In the genomic region with DNA sequence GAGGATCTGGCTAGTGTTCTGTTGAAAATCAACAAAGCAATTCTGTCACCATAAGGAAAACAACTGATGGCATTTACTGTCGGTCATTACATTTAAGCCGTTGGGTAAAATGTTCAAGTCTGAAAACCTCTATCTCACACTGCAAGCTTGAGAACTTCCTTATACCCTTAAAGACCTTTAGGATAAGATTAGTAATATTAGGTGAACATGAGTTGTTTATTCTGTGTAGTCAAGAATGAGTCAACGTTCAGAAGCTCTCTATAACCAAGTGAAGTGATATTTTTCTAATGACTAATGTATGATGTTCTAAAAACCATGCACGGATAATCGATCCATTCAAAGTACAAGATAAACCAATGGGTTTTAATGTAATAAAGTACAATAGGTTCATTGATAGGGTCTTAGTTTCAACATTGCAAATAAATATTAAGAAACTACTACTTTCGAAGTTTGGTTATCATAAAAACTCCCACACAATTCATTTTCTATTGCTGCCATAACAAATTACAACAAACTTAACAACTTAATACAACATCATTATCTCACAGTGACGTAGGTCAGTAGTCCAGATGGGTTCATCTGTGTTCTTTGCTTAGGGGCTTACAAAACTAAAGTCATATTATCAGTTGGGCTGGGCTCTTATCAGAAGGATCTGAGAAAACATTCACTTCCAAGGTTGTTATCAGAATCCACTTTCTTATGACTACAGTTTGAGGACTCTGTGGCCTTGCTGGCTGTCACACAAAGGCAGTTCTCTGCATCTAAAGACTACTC, we compare ENCODE assay signal across 25 mouse cellular contexts. TPM values are rescaled to one million over a fixed set of nuclear protein-coding genes. Genes with fewer than 3 reads are reported as not detected.
DNase-seq lines count a peak whose midpoint lies in the region; ATAC-seq and TF ChIP-seq lines count a peak whose summit lies in the region.
"Had no signal": no experiment of that assay in that cellular context is flagged by ENCODE, and none has a peak within 500 bp of the region (broad histone marks: within the 10 kb centered on the region; RNA-seq: fewer than 3 reads in every experiment).

No protein-coding gene starts in this region.

- H3K79me2 ChIP-seq in MEL (ENCODE audit: control insufficient read depth, insufficient read depth, low read length, poor library complexity), result no peaks in the 10 kb centered on the region

- H3K27ac ChIP-seq in MEL (ENCODE audit: control insufficient read depth, low read depth, low read length), result peak overlapping the region; percentile 84
- H3K27ac ChIP-seq in intestine, embryonic 16.5 days (ENCODE audit: low read length), result no peak overlapping the region
- H3K27ac ChIP-seq in limb, embryonic 10.5 days, result no peak overlapping the region
- H3K27ac ChIP-seq: embryonic facial prominence, embryonic 13.5 days; embryonic facial prominence, embryonic 15.5 days; forebrain, embryonic 10.5 days; forebrain, embryonic 12.5 days had no signal

- 63% methylated on average over 7 of the region's 7 CpGs for WGBS in intestine, embryonic 16.5 days
- WGBS in limb, embryonic 10.5 days, result 83% methylated on average over 7 of the region's 7 CpGs

- TF ChIP-seq EP300 in MEL (IDR thresholded peaks at IDR 0.05; ENCODE audit: low read depth in 1 of 2, low read length in 2 of 2), result peak; percentile 73 to 84

- H3K27me3 ChIP-seq in MEL (ENCODE audit: control insufficient read depth in 1 of 2, insufficient read depth in 2 of 2, low read length in 2 of 2), result no peaks in the 10 kb centered on the region
- peaks cover 2% of the 10 kb centered on the region; the same call in 1 of the 2 replicates for H3K27me3 ChIP-seq in intestine, embryonic 16.5 days (replicated peaks; ENCODE audit: control insufficient read depth, insufficient read depth, low read length)
- H3K27me3 ChIP-seq in limb, embryonic 10.5 days (ENCODE audit: low read depth, poor library complexity, severe bottlenecking), result peaks cover 92% of the 10 kb centered on the region
- H3K27me3 ChIP-seq: embryonic facial prominence, embryonic 15.5 days had no signal

- no peaks in the 10 kb centered on the region for H3K9me3 ChIP-seq in MEL (replicated peaks; ENCODE audit: insufficient read depth, low read length)
- H3K9me3 ChIP-seq in intestine, embryonic 16.5 days (ENCODE audit: control insufficient read depth, low read length), result no peaks in the 10 kb centered on the region
- H3K9me3 ChIP-seq in limb, embryonic 10.5 days (replicated peaks), result no peaks in the 10 kb centered on the region
- H3K9me3 ChIP-seq: embryonic facial prominence, embryonic 13.5 days; embryonic facial prominence, embryonic 15.5 days; forebrain, embryonic 10.5 days; forebrain, embryonic 12.5 days had no signal

- peak; percentile 56; the same call in 1 of the 2 replicates for ATAC-seq in intestine, embryonic 16.5 days
- no peak for ATAC-seq in granulocyte monocyte progenitor cell, adult 5-6 weeks (replicated peaks; ENCODE audit: poor library complexity, severe bottlenecking)
- ATAC-seq: forebrain, embryonic 14.5 days; forebrain, embryonic 16.5 days had no signal

- no peak for TF ChIP-seq RAD21 in MEL (IDR thresholded peaks at IDR 0.05; ENCODE audit: low read depth, low read length)

- peak overlapping the region; percentile 26 to 30; a peak in 3 of 4 replicates for H3K4me3 ChIP-seq in MEL (ENCODE audit: control insufficient read depth in 1 of 2, insufficient read depth in 1 of 2, low read depth in 2 of 2, low read length in 2 of 2)
- no peak overlapping the region for H3K4me3 ChIP-seq in intestine, embryonic 16.5 days (ENCODE audit: low read length)
- no peak overlapping the region for H3K4me3 ChIP-seq in limb, embryonic 10.5 days
- H3K4me3 ChIP-seq: embryonic facial prominence, embryonic 13.5 days; embryonic facial prominence, embryonic 15.5 days; erythroblast, embryonic 14.5 days; forebrain, embryonic 10.5 days; forebrain, embryonic 12.5 days had no signal

- H3K4me2 ChIP-seq in intestine, embryonic 16.5 days (ENCODE audit: low read depth, low read length), result no peak overlapping the region
- H3K4me2 ChIP-seq: embryonic facial prominence, embryonic 13.5 days; embryonic facial prominence, embryonic 15.5 days; forebrain, embryonic 12.5 days had no signal

- no peak for TF ChIP-seq CTCF in MEL (IDR thresholded peaks at IDR 0.05 in 2 of 3, conservative IDR thresholded peaks at IDR 0.05 in 1 of 3; ENCODE audit: control insufficient read depth in 1 of 3, insufficient read depth in 1 of 3, low read depth in 2 of 3, low read length in 3 of 3, poor library complexity in 1 of 3, severe bottlenecking in 1 of 3)

- peak overlapping the region; percentile 40 for H3K9ac ChIP-seq in MEL (ENCODE audit: control insufficient read depth, low read depth, low read length, poor library complexity, severe bottlenecking)
- H3K9ac ChIP-seq in intestine, embryonic 16.5 days (ENCODE audit: low read depth, low read length), result no peak overlapping the region
- H3K9ac ChIP-seq: embryonic facial prominence, embryonic 13.5 days; embryonic facial prominence, embryonic 15.5 days; forebrain, embryonic 12.5 days had no signal

- peaks cover 0 to 32% of the 10 kb centered on the region in 2 experiments; a peak in 2 of 4 replicates for H3K36me3 ChIP-seq in MEL (ENCODE audit: control insufficient read depth in 1 of 2, insufficient read depth in 2 of 2, low read length in 2 of 2)
- no peaks in the 10 kb centered on the region for H3K36me3 ChIP-seq in intestine, embryonic 16.5 days (ENCODE audit: control insufficient read depth, insufficient read depth, low read length)
- H3K36me3 ChIP-seq in limb, embryonic 10.5 days, result no peaks in the 10 kb centered on the region
- H3K36me3 ChIP-seq: embryonic facial prominence, embryonic 13.5 days; embryonic facial prominence, embryonic 15.5 days; forebrain, embryonic 10.5 days; forebrain, embryonic 12.5 days had no signal

- DNase-seq in MEL (ENCODE audit: low read depth, low spot score), result peak; percentile 72
- no peak for DNase-seq in limb, embryonic 10.5 days (ENCODE audit: low spot score)
- no peak for DNase-seq in gastrocnemius, postnatal 4 days (ENCODE audit: low spot score in 2 of 2)
- DNase-seq: adrenal gland, adult 2 months; adrenal gland, postnatal 10 days; adrenal gland, postnatal 25 days; cerebellum, adult 11 months; cerebellum, adult 18-20 months; cerebellum, adult 8-10 months; cerebellum, adult 9-11 months; cerebellum, postnatal 14 days; cerebellum, postnatal 36 days; embryo, embryonic 11 days had no signal

- H3K4me1 ChIP-seq in MEL (ENCODE audit: control insufficient read depth in 1 of 2, insufficient read depth in 2 of 2, low read length in 2 of 2), result peaks cover 13 to 37% of the 10 kb centered on the region in 2 experiments
- no peaks in the 10 kb centered on the region for H3K4me1 ChIP-seq in intestine, embryonic 16.5 days (ENCODE audit: control insufficient read depth, insufficient read depth, low read length)
- no peaks in the 10 kb centered on the region for H3K4me1 ChIP-seq in limb, embryonic 10.5 days
- H3K4me1 ChIP-seq: embryonic facial prominence, embryonic 13.5 days; embryonic facial prominence, embryonic 15.5 days; forebrain, embryonic 10.5 days; forebrain, embryonic 12.5 days had no signal

- no peak for TF ChIP-seq POLR2A in MEL (IDR thresholded peaks at IDR 0.05; ENCODE audit: control insufficient read depth in 1 of 2, insufficient read depth in 1 of 2, low read depth in 1 of 2, low read length in 2 of 2, poor library complexity in 1 of 2)

TF ChIP-seq in MEL, 35 proteins besides CTCF, POLR2A, EP300 and RAD21 (continues in another document):
- no peak for TF ChIP-seq E2F4 (IDR thresholded peaks at IDR 0.05; ENCODE audit: borderline replicate concordance, low read depth, low read length)
- TF ChIP-seq TAL1 (IDR thresholded peaks at IDR 0.05; ENCODE audit: low read length), result peak; percentile 59
- peak; percentile 56 for TF ChIP-seq TCF12 (IDR thresholded peaks at IDR 0.05; ENCODE audit: low read depth, low read length)
- no peak for TF ChIP-seq CHD1 (IDR thresholded peaks at IDR 0.05; ENCODE audit: low read depth, low read length)
- no peak for TF ChIP-seq ZC3H11A (IDR thresholded peaks at IDR 0.05; ENCODE audit: low read depth, low read length)
- TF ChIP-seq GABPA (IDR thresholded peaks at IDR 0.05; ENCODE audit: low read depth, low read length), result no peak
- TF ChIP-seq UBTF (IDR thresholded peaks at IDR 0.05; ENCODE audit: borderline replicate concordance, insufficient read depth, low read depth, low read length), result no peak
- no peak for TF ChIP-seq ZMIZ1 (IDR thresholded peaks at IDR 0.05; ENCODE audit: low read depth, low read length)
- no peak for TF ChIP-seq HCFC1 (IDR thresholded peaks at IDR 0.05; ENCODE audit: low read depth, low read length)
- TF ChIP-seq JUND (IDR thresholded peaks at IDR 0.05; ENCODE audit: low read depth, low read length), result no peak
- TF ChIP-seq USF1 (IDR thresholded peaks at IDR 0.05; ENCODE audit: low read depth, low read length), result no peak
- TF ChIP-seq NRF1 (IDR thresholded peaks at IDR 0.05; ENCODE audit: insufficient read depth, low read depth, low read length, poor library complexity, severe bottlenecking), result no peak
- TF ChIP-seq GATA1 (IDR thresholded peaks at IDR 0.05; ENCODE audit: low read depth, low read length), result peak; percentile 76
- no peak for TF ChIP-seq POLR2AphosphoS2 (IDR thresholded peaks at IDR 0.05; ENCODE audit: low read length)
- no peak for TF ChIP-seq POLR2AphosphoS5 (IDR thresholded peaks at IDR 0.05; ENCODE audit: borderline replicate concordance, low read depth, low read length)
- no peak for TF ChIP-seq CHD2 (IDR thresholded peaks at IDR 0.05; ENCODE audit: low read length)

RNA-seq across cellular contexts. Expression of gene Cldn2, which starts 6.4 kb away (rescaled TPM):
- not detected in 2 replicates for total RNA-seq in MEL (2012; rRNA removed)
- not detected for polyA plus RNA-seq in MEL (2012; ENCODE audit: insufficient read depth in 1 of 2, insufficient read length in 2 of 2, low read depth in 1 of 2, low replicate concordance in 2 of 2, missing spikeins in 1 of 2)
- polyA plus RNA-seq in intestine, embryonic 16.5 days (2015; fragmentation: Nextera tagmentation; extraction: Ambion mirVana), result 88.3 and 108 TPM in 2 replicates
- polyA plus RNA-seq in limb, embryonic 10.5 days (2016; fragmentation: Nextera tagmentation; extraction: Ambion mirVana), result not detected in 2 replicates
- total RNA-seq in gastrocnemius, postnatal 4 days (2021), result 1 to 10 TPM; 2.5 to 2.8 TPM
- not detected in 2 replicates for total RNA-seq in granulocyte monocyte progenitor cell, adult 5-6 weeks (2014; fragmentation: Nextera tagmentation)
- not detected in 2 replicates for total RNA-seq in granulocyte monocyte progenitor cell, adult 5-6 weeks (2017)
- total RNA-seq: adrenal gland, postnatal 25 days; common myeloid progenitor, adult 5-6 weeks had no signal
- polyA plus RNA-seq: adrenal gland, adult 2 months; C2C12; embryonic facial prominence, embryonic 11.5 days; embryonic facial prominence, embryonic 13.5 days; erythroblast, embryonic 14.5 days had no signal

RNA-seq across cellular contexts. Expression of gene Ripply1, which starts 12.1 kb away (rescaled TPM):
- not detected in 2 replicates for total RNA-seq in MEL (2012; rRNA removed)
- polyA plus RNA-seq in MEL (2012; ENCODE audit: insufficient read depth in 1 of 2, insufficient read length in 2 of 2, low read depth in 1 of 2, low replicate concordance in 2 of 2, missing spikeins in 1 of 2), result not detected
- not detected in 2 replicates for polyA plus RNA-seq in intestine, embryonic 16.5 days (2015; fragmentation: Nextera tagmentation; extraction: Ambion mirVana)
- not detected in 2 replicates for polyA plus RNA-seq in limb, embryonic 10.5 days (2016; fragmentation: Nextera tagmentation; extraction: Ambion mirVana)
- total RNA-seq in gastrocnemius, postnatal 4 days (2021), result 1 to 10 TPM; 2.8 to 3.7 TPM
- not detected in 2 replicates for total RNA-seq in granulocyte monocyte progenitor cell, adult 5-6 weeks (2014; fragmentation: Nextera tagmentation)
- not detected in 2 replicates for total RNA-seq in granulocyte monocyte progenitor cell, adult 5-6 weeks (2017)
- total RNA-seq: adrenal gland, adult 2 months; adrenal gland, postnatal 10 days; adrenal gland, postnatal 25 days; common myeloid progenitor, adult 5-6 weeks had no signal
- polyA plus RNA-seq: adrenal gland, adult 2 months; C2C12; embryonic facial prominence, embryonic 11.5 days; embryonic facial prominence, embryonic 13.5 days; erythroblast, embryonic 14.5 days; forebrain, embryonic 12.5 days; forebrain, embryonic 14.5 days; forebrain, embryonic 16.5 days had no signal

Comparison
In these comparisons a context has a peak if more than half of its experiments do, and no peak if none do; other contexts are left out.
1. H3K4me3 ChIP-seq: peak in MEL (2 of 2); none in intestine, embryonic 16.5 days (single experiment) and limb, embryonic 10.5 days (single experiment).